Mouse (Mus musculus) kidney, embryonic 16.5 days (tissue): ENCODE measurements around the gene Mfng. TPM values are rescaled to one million over a fixed set of nuclear protein-coding genes. Genes with fewer than 3 reads are reported as not detected.

Source experiments
- ATAC-seq: fragments of 200-750 bp; cut with Nextera tagmentation; 2 replicates; pipeline ENCODE4 v1.8.0; 2017; ENCODE audit warnings: moderate TSS enrichment; ENCODE audit not compliant: low FRiP score, low TSS enrichment
- H3K27ac ChIP-seq: fragments of 300-500 bp; sonication (generic); 2 replicates; pipeline ENCODE4 v1.5.1; 2014; ENCODE audit warnings: low read length
- H3K27me3 ChIP-seq: fragments of 300-500 bp; sonication (generic); 2 replicates; pipeline ENCODE4 v1.6.1; 2014; ENCODE audit warnings: low read length, control low read depth, mixed read lengths; ENCODE audit not compliant: insufficient read depth
- H3K36me3 ChIP-seq: fragments of 300-500 bp; sonication (generic); 2 replicates; pipeline ENCODE4 v1.6.1; 2014; ENCODE audit warnings: low read length, control low read depth, mixed read lengths; ENCODE audit not compliant: insufficient read depth
- H3K4me1 ChIP-seq: fragments of 300-500 bp; sonication (generic); 2 replicates; pipeline ENCODE4 v1.6.1; 2014; ENCODE audit warnings: low read length, control low read depth, mixed read lengths; ENCODE audit not compliant: insufficient read depth
- H3K4me2 ChIP-seq: fragments of 300-500 bp; sonication (generic); replicated peaks from 2 replicates; pipeline ENCODE4 v1.6.1; 2014; ENCODE audit warnings: low read depth, low read length
- H3K4me3 ChIP-seq: fragments of 300-500 bp; sonication (generic); 2 replicates; pipeline ENCODE4 v1.5.1; 2014; ENCODE audit warnings: mild to moderate bottlenecking, low read length
- H3K9ac ChIP-seq: fragments of 300-500 bp; sonication (generic); replicated peaks from 2 replicates; pipeline ENCODE4 v1.6.1; 2014; ENCODE audit warnings: low read length
- H3K9me3 ChIP-seq: fragments of 300-500 bp; sonication (generic); 2 replicates; pipeline ENCODE4 v1.6.1; 2016; ENCODE audit warnings: low read length, control low read depth
- WGBS: fragments of 180-500 bp; shearing (Covaris S2); extraction: QIAGEN DNeasy Blood & Tissue Kit; methylation state at CpG from one replicate; pipeline ENCODE4 v1.1.7; 2014; 5-methylcytosine and 5-hydroxymethylcytosine counted together
- polyA plus RNA-seq: library from polyadenylated mRNA; unstranded; fragments of >200 nt; fragmentation: Nextera tagmentation; extraction: Ambion mirVana; gene quantifications from 2 replicates; pipeline ENCODE4 v1.2.1, GENCODE M21; 2015

The Mfng gene
- polyA plus RNA-seq, 1 experiment from 2014 or later = 31.7 TPM

DNA sequence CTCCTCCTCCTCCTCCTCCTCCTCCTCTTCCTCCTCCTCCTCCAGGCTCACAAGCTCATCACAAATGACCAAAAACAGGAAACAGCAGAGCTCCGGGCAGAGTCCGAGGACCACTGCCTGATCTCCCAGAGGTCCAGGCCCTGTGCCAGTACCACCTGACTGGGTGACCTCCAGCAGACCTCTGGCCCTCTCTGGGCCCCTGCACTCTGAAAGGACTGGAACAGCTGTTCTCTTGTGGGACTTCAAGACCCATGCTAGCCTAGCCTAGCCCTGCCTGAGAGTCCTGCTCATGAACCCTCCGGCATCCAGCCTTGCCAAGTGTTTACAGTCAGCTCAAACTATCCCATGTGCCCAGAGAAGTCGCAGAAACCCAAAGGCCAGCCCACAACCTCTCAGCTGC, 17.2 kb upstream of the Mfng start:
- Histone ChIP-seq H3K4me3 (no peak overlapping the region), H3K4me1 (peaks cover 20% of the 10 kb centered on the region), H3K9me3 (no peaks in the 10 kb centered on the region), H3K27me3 (no peaks in the 10 kb centered on the region), H3K4me2 (no peak overlapping the region), H3K36me3 (peaks cover 7% of the 10 kb centered on the region; the same call in 1 of the 2 replicates), H3K9ac (no peak overlapping the region), H3K27ac (peak overlapping the region; percentile 40; the same call in 1 of the 2 replicates)
- 44% methylated on average over 4 of the region's 4 CpGs for WGBS
- ATAC-seq = peak; percentile 25; the same call in 1 of the 2 replicates

DNA sequence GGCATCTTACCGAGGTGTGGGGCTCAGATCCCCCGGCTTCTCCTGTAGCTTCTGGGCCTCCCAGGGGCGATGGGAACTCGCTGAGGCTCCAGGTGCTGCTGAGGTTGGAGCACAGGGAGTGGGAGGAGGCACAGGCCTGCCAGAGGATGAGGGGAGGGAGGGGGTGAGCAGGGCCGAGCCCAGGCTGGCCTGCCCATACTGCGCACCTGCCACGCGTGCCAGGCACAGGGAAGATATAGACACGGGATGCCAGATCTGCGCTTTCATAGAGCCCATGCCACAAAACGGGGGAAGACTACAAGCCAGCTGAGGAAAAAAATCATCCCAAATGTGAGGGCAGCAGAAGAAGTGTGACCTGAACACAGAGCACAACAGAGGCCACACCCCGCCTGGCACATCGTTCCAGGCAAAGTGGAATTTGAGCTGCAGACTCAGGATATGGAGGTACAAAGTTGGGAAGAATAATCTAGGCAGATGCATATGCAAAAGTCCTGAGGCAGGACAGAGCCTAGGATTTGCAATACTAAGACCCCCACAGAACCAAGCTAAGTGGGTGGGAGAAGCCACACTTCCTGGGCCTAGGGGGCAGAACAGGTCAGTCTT, 16.5 kb upstream of the Mfng start:
- 80% methylated on average over 13 of the region's 13 CpGs for WGBS
- H3K9ac ChIP-seq = no peak overlapping the region
- H3K4me2 ChIP-seq = no peak overlapping the region
- H3K4me1 ChIP-seq = peaks cover 17% of the 10 kb centered on the region
- no peak for ATAC-seq
- H3K4me3 ChIP-seq = no peak overlapping the region
- H3K27ac ChIP-seq = no peak overlapping the region
- 0 out of 2 replicates have a peak, but pooled peaks cover 5% of the 10 kb centered on the region for H3K27me3 ChIP-seq
- peaks cover 7% of the 10 kb centered on the region; the same call in 1 of the 2 replicates for H3K36me3 ChIP-seq
- no peaks in the 10 kb centered on the region for H3K9me3 ChIP-seq

DNA sequence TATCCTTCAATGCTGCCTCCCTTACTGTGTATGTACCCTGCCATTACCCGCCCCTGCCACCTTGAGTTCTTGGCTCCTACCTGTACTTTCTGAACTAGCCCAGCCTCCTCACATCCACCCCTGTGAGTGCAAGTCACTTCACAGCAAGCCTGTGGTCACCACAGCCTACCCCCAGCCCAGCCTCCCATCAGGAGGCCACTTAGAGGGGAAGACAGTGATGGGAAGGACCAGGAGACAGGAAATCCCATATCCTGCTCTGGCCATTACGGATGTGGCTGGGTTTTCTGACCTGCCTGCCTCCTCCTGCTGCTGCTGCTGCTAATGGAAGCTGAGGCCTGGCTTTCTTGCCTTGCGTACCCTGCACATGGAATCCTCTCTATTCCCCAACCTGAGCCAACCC, 14.8 kb upstream of the Mfng start:
- no peak overlapping the region for H3K4me2 ChIP-seq
- H3K36me3 ChIP-seq = peaks cover 4% of the 10 kb centered on the region; the same call in 1 of the 2 replicates
- WGBS = 69% methylated on average over 3 of the region's 3 CpGs
- H3K27me3 ChIP-seq = 0 out of 2 replicates have a peak, but pooled peaks cover 5% of the 10 kb centered on the region
- peak overlapping the region; percentile 80 for H3K27ac ChIP-seq
- peak overlapping the region; percentile 36; the same call in 1 of the 2 replicates for H3K9ac ChIP-seq
- no peak overlapping the region for H3K4me3 ChIP-seq
- H3K9me3 ChIP-seq = no peaks in the 10 kb centered on the region
- ATAC-seq = no peak
- H3K4me1 ChIP-seq = peaks cover 17% of the 10 kb centered on the region; the same call in 1 of the 2 replicates

DNA sequence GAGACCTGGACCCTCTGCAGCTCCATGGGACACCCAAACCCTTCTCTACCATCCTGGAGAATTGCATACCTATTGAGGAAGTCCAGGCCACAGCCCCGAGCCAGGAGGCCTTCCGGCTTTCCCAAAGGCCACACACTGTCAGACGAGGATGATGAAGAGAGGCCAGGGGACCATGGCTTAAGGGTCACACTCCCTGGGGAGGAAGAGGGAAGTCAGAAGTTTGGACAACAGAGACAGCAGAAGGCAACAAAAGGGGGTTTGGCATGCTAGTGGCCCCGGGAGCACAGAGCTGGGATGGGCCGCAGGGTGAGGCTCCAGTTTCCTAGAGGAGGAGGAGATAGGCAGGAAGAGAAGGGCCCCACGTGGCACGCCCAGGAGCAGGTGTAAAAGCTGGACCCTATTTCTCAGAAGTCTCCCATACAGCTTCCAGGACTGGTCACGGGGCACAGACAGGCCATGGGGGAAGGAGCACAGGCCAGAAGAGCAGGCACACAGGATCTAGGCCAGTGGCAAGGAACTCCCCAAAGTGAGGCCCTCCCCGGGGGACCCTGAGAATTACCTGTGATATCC, 14.1 kb upstream of the Mfng start:
- 0 out of 2 replicates have a peak, but pooled peaks cover 5% of the 10 kb centered on the region for H3K27me3 ChIP-seq
- ATAC-seq = no peak
- H3K36me3 ChIP-seq = 0 out of 2 replicates have a peak, but pooled peaks cover 3% of the 10 kb centered on the region
- H3K9me3 ChIP-seq = no peaks in the 10 kb centered on the region
- peaks cover 17% of the 10 kb centered on the region; the same call in 1 of the 2 replicates for H3K4me1 ChIP-seq
- WGBS = 49% methylated on average over 9 of the region's 9 CpGs
- peak overlapping the region; percentile 80 for H3K27ac ChIP-seq
- no peak overlapping the region for H3K4me3 ChIP-seq
- H3K4me2 ChIP-seq = no peak overlapping the region
- H3K9ac ChIP-seq = no peak overlapping the region

DNA sequence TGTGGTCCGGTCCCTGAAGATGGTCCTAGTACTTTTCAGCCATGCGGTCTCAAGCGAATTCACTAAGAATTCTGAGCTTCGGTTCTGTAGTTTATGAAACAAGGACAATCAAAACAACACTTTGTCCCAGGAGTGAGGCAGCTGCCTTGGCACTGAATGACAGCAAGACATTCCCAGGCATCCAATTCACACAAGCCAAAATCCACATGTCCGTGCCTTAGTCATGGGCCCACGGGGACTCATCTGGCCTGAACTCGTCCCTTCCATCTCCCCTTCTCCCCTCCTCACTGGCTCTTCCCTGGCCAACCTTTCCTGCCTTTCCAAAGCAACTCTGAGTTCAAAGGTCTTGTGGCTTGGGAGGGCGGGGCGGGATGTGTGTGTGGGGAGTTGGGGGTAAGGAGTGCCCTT, 13.1 kb upstream of the Mfng start:
- 81% methylated on average over 9 of the region's 9 CpGs for WGBS
- H3K9ac ChIP-seq = no peak overlapping the region
- ATAC-seq = no peak

DNA sequence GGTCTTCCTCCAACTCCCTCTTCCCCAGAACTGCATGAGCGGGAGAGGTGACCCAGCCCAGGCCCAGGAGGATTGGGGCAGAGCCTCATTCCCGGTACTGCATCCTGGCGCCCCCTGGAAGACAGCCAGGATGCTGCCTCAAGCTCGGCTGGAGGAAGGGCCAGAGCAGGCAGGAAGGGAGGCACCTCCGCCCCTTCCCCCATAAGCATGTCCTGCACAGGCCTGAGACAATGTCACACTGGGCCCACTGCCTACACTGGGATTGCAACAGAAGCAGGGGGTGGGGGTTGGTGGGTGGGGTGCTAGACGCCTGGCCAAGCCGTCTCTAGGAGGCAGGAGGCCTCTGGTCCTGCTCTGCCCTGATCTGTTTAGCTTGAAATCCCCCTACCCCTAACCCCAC, 12.7 kb upstream of the Mfng start:
- 0 out of 2 replicates have a peak, but pooled peaks cover 3% of the 10 kb centered on the region for H3K36me3 ChIP-seq
- 0 out of 2 replicates have a peak, but pooled peaks cover 5% of the 10 kb centered on the region for H3K27me3 ChIP-seq
- H3K4me3 ChIP-seq = no peak overlapping the region
- WGBS = 44% methylated on average over 7 of the region's 7 CpGs
- peak; percentile 66; the same call in 1 of the 2 replicates for ATAC-seq
- H3K4me1 ChIP-seq = peaks cover 12% of the 10 kb centered on the region; the same call in 1 of the 2 replicates
- H3K27ac ChIP-seq = peak overlapping the region; percentile 80
- H3K4me2 ChIP-seq = no peak overlapping the region
- no peak overlapping the region for H3K9ac ChIP-seq
- no peaks in the 10 kb centered on the region for H3K9me3 ChIP-seq

More for the DNA sequence above, 13.1 kb upstream of the Mfng start:
- H3K27me3 ChIP-seq = 0 out of 2 replicates have a peak, but pooled peaks cover 5% of the 10 kb centered on the region
- no peak overlapping the region for H3K4me3 ChIP-seq
- 0 out of 2 replicates have a peak, but pooled peaks cover 3% of the 10 kb centered on the region for H3K36me3 ChIP-seq
- H3K27ac ChIP-seq = peak overlapping the region; percentile 80
- no peak overlapping the region for H3K4me2 ChIP-seq
- H3K9me3 ChIP-seq = no peaks in the 10 kb centered on the region
- H3K4me1 ChIP-seq = peaks cover 14% of the 10 kb centered on the region; the same call in 1 of the 2 replicates

DNA sequence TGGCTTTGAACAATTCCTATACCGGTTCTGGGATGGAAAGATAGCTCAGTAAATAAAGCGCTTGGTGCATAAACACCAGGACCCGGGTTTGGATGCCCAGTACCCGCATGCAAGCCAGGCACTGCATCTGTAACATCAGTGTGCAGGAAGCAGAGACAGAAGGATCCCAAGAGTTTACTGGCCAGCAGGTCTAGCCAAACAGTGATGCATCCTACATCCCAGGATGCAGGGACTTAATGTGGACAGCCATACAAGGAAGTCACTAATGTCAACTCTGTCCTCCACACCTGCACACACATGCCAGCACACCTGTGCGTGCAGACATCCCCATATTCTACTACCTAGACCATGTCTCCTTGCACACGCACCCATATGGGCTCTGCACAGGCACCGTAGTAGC, 12.0 kb upstream of the Mfng start:
- Histone ChIP-seq H3K4me2 (no peak overlapping the region), H3K27me3 (0 out of 2 replicates have a peak, but pooled peaks cover 5% of the 10 kb centered on the region), H3K27ac (peak overlapping the region; percentile 8; the same call in 1 of the 2 replicates), H3K9me3 (no peaks in the 10 kb centered on the region), H3K4me3 (no peak overlapping the region), H3K9ac (no peak overlapping the region), H3K4me1 (peaks cover 6% of the 10 kb centered on the region; the same call in 1 of the 2 replicates), H3K36me3 (0 out of 2 replicates have a peak, but pooled peaks cover 3% of the 10 kb centered on the region)
- WGBS = 89% methylated on average over 7 of the region's 7 CpGs
- ATAC-seq = no peak

DNA sequence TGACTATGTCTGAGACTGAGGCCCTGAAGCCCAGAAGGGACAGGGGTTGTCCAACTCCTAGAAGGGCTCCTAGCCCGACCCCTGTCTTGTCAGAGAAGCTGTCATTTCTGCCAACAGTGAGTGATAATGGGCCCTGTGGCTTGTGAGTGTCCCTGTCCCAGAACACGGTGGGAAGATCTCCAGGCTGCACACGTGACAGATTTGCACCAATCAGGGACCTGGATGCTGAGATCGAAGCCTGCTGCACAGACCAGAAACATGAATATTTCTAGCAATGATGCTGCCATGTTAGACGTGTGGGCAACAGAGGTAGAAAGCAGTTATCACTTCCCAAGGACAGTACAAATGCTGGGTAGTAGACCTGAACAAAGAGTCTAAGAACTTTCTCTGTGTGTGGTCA, 11.2 kb upstream of the Mfng start:
- H3K4me3 ChIP-seq = no peak overlapping the region
- H3K27me3 ChIP-seq = 0 out of 2 replicates have a peak, but pooled peaks cover 5% of the 10 kb centered on the region
- no peaks in the 10 kb centered on the region for H3K9me3 ChIP-seq
- WGBS = 72% methylated on average over 5 of the region's 5 CpGs
- peaks cover 6% of the 10 kb centered on the region; the same call in 1 of the 2 replicates for H3K4me1 ChIP-seq
- 0 out of 2 replicates have a peak, but pooled peaks cover 3% of the 10 kb centered on the region for H3K36me3 ChIP-seq
- H3K9ac ChIP-seq = no peak overlapping the region
- no peak overlapping the region for H3K4me2 ChIP-seq
- H3K27ac ChIP-seq = no peak overlapping the region
- ATAC-seq = no peak

DNA sequence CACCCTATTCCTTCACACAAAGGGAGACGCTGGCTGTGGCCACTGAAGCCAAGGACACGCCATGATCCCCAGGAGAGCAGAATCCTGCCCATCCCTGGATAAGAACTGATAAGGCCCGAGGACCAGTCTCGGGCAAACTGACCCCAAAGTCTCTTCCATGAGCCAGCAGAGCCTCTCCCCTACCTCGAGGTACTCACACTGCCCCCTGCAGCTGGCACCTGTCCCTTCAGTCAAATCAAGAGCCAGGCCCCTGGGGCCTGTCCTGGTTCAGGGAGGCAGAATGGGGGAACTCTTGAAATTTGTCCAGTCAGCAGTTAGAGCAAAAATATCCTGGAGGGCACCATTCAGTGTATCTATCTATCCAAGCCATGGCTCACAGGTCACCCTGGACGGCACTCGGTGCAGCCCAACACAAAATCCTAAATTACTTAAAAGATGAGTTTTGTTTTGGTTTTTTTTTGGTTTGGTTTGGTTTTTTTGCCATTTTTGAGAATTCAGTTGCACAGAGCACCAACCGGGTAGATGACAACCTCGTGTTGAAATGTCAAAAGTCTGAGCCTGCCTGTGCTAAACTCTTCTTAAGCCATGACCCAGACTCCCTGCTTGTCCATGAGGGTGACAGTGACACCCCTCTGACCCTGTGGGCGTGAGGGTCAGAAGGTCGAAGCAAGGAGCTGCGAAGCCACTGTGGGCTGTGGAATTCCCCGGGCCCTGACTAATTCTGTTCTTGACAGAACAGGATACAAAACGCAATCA, 9.3 kb upstream of the Mfng start:
- H3K9me3 ChIP-seq = no peaks in the 10 kb centered on the region
- no peaks in the 10 kb centered on the region for H3K36me3 ChIP-seq
- peaks cover 4% of the 10 kb centered on the region; the same call in 1 of the 2 replicates for H3K4me1 ChIP-seq
- no peak overlapping the region for H3K4me3 ChIP-seq
- no peak overlapping the region for H3K4me2 ChIP-seq
- no peak overlapping the region for H3K9ac ChIP-seq
- no peak for ATAC-seq
- H3K27ac ChIP-seq = no peak overlapping the region
- 69% methylated on average over 14 of the region's 14 CpGs for WGBS
- H3K27me3 ChIP-seq = 0 out of 2 replicates have a peak, but pooled peaks cover 5% of the 10 kb centered on the region
